Mouse (Mus musculus) MEL (cell line): ENCODE results near the gene Cfp. TPM values are rescaled to one million over a fixed set of nuclear protein-coding genes. Genes with fewer than 3 reads are reported as not detected.

Experiments used
- DNase-seq: peaks from one replicate; pipeline ENCODE4 v3.0.0; 2011; ENCODE audit warnings: low read depth, low spot score
- H3K27ac ChIP-seq: 2 replicates; pipeline ENCODE4 v1.5.1; 2012; ENCODE audit warnings: low read depth, mild to moderate bottlenecking, control low read depth, low read length, moderate library complexity; ENCODE audit not compliant: control insufficient read depth
- H3K27me3 ChIP-seq, 2 experiments: fragments of 150-350 bp in 1 of 2; sonication (generic) in 1 of 2; 2 replicates each; pipeline ENCODE4 v1.6.1; 2012; ENCODE audit warnings: low read length in 2 of 2, mild to moderate bottlenecking in 2 of 2, improper control_type of control experiment in 1 of 2, moderate library complexity in 1 of 2; ENCODE audit not compliant: insufficient read depth in 2 of 2, control insufficient read depth in 1 of 2
- H3K36me3 ChIP-seq, 2 experiments: 2 replicates each; pipeline ENCODE4 v1.6.1; 2012 to 2014; ENCODE audit warnings: low read length in 2 of 2, improper control_type of control experiment in 1 of 2, inconsistent platforms in 1 of 2, mild to moderate bottlenecking in 1 of 2; ENCODE audit not compliant: insufficient read depth in 2 of 2, control insufficient read depth in 1 of 2
- H3K4me1 ChIP-seq, 2 experiments: fragments of 150-350 bp in 1 of 2; sonication (generic) in 1 of 2; 2 replicates each; pipeline ENCODE4 v1.6.1; 2012; ENCODE audit warnings: low read length in 2 of 2, improper control_type of control experiment in 1 of 2, mild to moderate bottlenecking in 1 of 2; ENCODE audit not compliant: insufficient read depth in 2 of 2, control insufficient read depth in 1 of 2
- H3K4me3 ChIP-seq, 2 experiments: fragments of 150-350 bp in 1 of 2; sonication (generic) in 1 of 2; 2 replicates each; pipeline ENCODE4 v1.5.1; 2012; ENCODE audit warnings: low read depth in 2 of 2, low read length in 2 of 2, mild to moderate bottlenecking in 2 of 2, moderate library complexity in 2 of 2, control low read depth in 1 of 2, improper control_type of control experiment in 1 of 2; ENCODE audit not compliant: control insufficient read depth in 1 of 2, insufficient read depth in 1 of 2
- H3K79me2 ChIP-seq: 2 replicates; pipeline ENCODE4 v1.6.1; 2012; ENCODE audit warnings: mild to moderate bottlenecking, low read length, moderate library complexity; ENCODE audit not compliant: control insufficient read depth, poor library complexity, insufficient read depth
- H3K9ac ChIP-seq: 2 replicates; pipeline ENCODE4 v1.6.1; 2012; ENCODE audit warnings: low read depth, mild to moderate bottlenecking, control low read depth, low read length, moderate library complexity; ENCODE audit not compliant: control insufficient read depth, poor library complexity, severe bottlenecking
- H3K9me3 ChIP-seq: fragments of 150-350 bp; sonication (generic); replicated peaks from 2 replicates; pipeline ENCODE4 v1.6.1; 2012; ENCODE audit warnings: mild to moderate bottlenecking, low read length, improper control_type of control experiment, moderate library complexity; ENCODE audit not compliant: insufficient read depth
- BHLHE40 ChIP-seq: IDR thresholded peaks from 2 replicates; pipeline ENCODE4 v1.6.1; 2012; ENCODE audit warnings: low read depth, mild to moderate bottlenecking, inconsistent platforms, low read length, improper control_type of control experiment, borderline replicate concordance
- CHD1 ChIP-seq: IDR thresholded peaks from 2 replicates; pipeline ENCODE4 v1.6.1; 2012; ENCODE audit warnings: low read depth, mild to moderate bottlenecking, inconsistent platforms, low read length, improper control_type of control experiment
- CHD2 ChIP-seq: IDR thresholded peaks from 2 replicates; pipeline ENCODE4 v1.6.1; 2011; ENCODE audit warnings: low read length, improper control_type of control experiment
- CTCF ChIP-seq, 3 experiments: IDR thresholded peaks in 2 of 3; conservative IDR thresholded peaks in 1 of 3; 2 replicates each; pipeline ENCODE4 v1.5.1; 2011 to 2012; ENCODE audit warnings: low read length in 3 of 3, low read depth in 2 of 3, mild to moderate bottlenecking in 2 of 3, improper control_type of control experiment in 1 of 3, inconsistent platforms in 1 of 3, mixed read lengths in 1 of 3, moderate library complexity in 1 of 3; ENCODE audit not compliant: control insufficient read depth in 1 of 3, insufficient read depth in 1 of 3, poor library complexity in 1 of 3, severe bottlenecking in 1 of 3
- E2F4 ChIP-seq: IDR thresholded peaks from 2 replicates; pipeline ENCODE4 v1.6.1; 2011; ENCODE audit warnings: low read depth, low read length, improper control_type of control experiment, borderline replicate concordance
- ELF1 ChIP-seq: IDR thresholded peaks from 2 replicates; pipeline ENCODE4 v1.6.1; 2014; ENCODE audit warnings: low read depth, mild to moderate bottlenecking, inconsistent platforms, low read length, improper control_type of control experiment, moderate library complexity
- EP300 ChIP-seq, 2 experiments: IDR thresholded peaks; 2 replicates each; pipeline ENCODE4 v1.6.1; 2011; ENCODE audit warnings: improper control_type of control experiment in 2 of 2, low read length in 2 of 2, low read depth in 1 of 2, mild to moderate bottlenecking in 1 of 2
- ETS1 ChIP-seq: IDR thresholded peaks from 2 replicates; pipeline ENCODE4 v1.6.1; 2012; ENCODE audit warnings: low read depth, mild to moderate bottlenecking, inconsistent platforms, low read length, improper control_type of control experiment, moderate library complexity
- GATA1 ChIP-seq: IDR thresholded peaks from 2 replicates; pipeline ENCODE4 v1.6.1; 2011; ENCODE audit warnings: low read depth, low read length, improper control_type of control experiment
- HCFC1 ChIP-seq: IDR thresholded peaks from 2 replicates; pipeline ENCODE4 v1.6.1; 2012; ENCODE audit warnings: low read depth, mild to moderate bottlenecking, inconsistent platforms, low read length, improper control_type of control experiment, moderate library complexity
- JUND ChIP-seq: IDR thresholded peaks from 2 replicates; pipeline ENCODE4 v1.6.1; 2011; ENCODE audit warnings: low read depth, mild to moderate bottlenecking, improper control_type of control experiment, low read length
- KAT2A ChIP-seq: conservative IDR thresholded peaks from 2 replicates; pipeline ENCODE4 v1.6.1; 2012; ENCODE audit warnings: low read depth, low read length, improper control_type of control experiment, inconsistent platforms
- MAX ChIP-seq: IDR thresholded peaks from 2 replicates; pipeline ENCODE4 v1.6.1; 2011; ENCODE audit warnings: low read length, improper control_type of control experiment
- MAZ ChIP-seq: IDR thresholded peaks from 2 replicates; pipeline ENCODE4 v1.6.1; 2012; ENCODE audit warnings: low read depth, mild to moderate bottlenecking, inconsistent platforms, low read length, improper control_type of control experiment
- MEF2A ChIP-seq: IDR thresholded peaks from 2 replicates; pipeline ENCODE4 v1.6.1; 2014; ENCODE audit warnings: low read depth, mild to moderate bottlenecking, inconsistent platforms, low read length, improper control_type of control experiment; ENCODE audit not compliant: poor library complexity, insufficient replicate concordance, severe bottlenecking; ENCODE audit errors: extremely low read depth
- MXI1 ChIP-seq: IDR thresholded peaks from 2 replicates; pipeline ENCODE4 v1.6.1; 2011; ENCODE audit warnings: mild to moderate bottlenecking, low read depth, low read length, improper control_type of control experiment
- MYB ChIP-seq: IDR thresholded peaks from 2 replicates; pipeline ENCODE4 v1.6.1; 2011; ENCODE audit warnings: mild to moderate bottlenecking, low read depth, low read length, improper control_type of control experiment
- MYC ChIP-seq: IDR thresholded peaks from 2 replicates; pipeline ENCODE4 v1.6.1; 2011; ENCODE audit warnings: low read depth, mild to moderate bottlenecking, low read length, improper control_type of control experiment, moderate library complexity
- NELFE ChIP-seq: IDR thresholded peaks from 2 replicates; pipeline ENCODE4 v1.6.1; 2011; ENCODE audit warnings: low read depth, low read length, improper control_type of control experiment
- POLR2A ChIP-seq, 2 experiments: IDR thresholded peaks; 2 replicates each; pipeline ENCODE4 v1.6.1; 2011 to 2012; ENCODE audit warnings: low read length in 2 of 2, mild to moderate bottlenecking in 2 of 2, control low read depth in 1 of 2, improper control_type of control experiment in 1 of 2, low read depth in 1 of 2, moderate library complexity in 1 of 2; ENCODE audit not compliant: control insufficient read depth in 1 of 2, insufficient read depth in 1 of 2, poor library complexity in 1 of 2
- POLR2AphosphoS2 ChIP-seq: IDR thresholded peaks from 2 replicates; pipeline ENCODE4 v1.6.1; 2011; ENCODE audit warnings: low read length, improper control_type of control experiment
- POLR2AphosphoS5 ChIP-seq: IDR thresholded peaks from 2 replicates; pipeline ENCODE4 v1.6.1; 2012; ENCODE audit warnings: low read depth, borderline replicate concordance, mild to moderate bottlenecking, inconsistent platforms, low read length, moderate library complexity, mixed read lengths
- RAD21 ChIP-seq: IDR thresholded peaks from 2 replicates; pipeline ENCODE4 v1.6.1; 2011; ENCODE audit warnings: mild to moderate bottlenecking, low read depth, low read length, improper control_type of control experiment
- RCOR1 ChIP-seq: IDR thresholded peaks from 2 replicates; pipeline ENCODE4 v1.6.1; 2012; ENCODE audit warnings: low read depth, mild to moderate bottlenecking, inconsistent platforms, low read length, improper control_type of control experiment
- SIN3A ChIP-seq: IDR thresholded peaks from 2 replicates; pipeline ENCODE4 v1.6.1; 2012; ENCODE audit warnings: low read length, improper control_type of control experiment, inconsistent platforms
- SMC3 ChIP-seq: IDR thresholded peaks from 2 replicates; pipeline ENCODE4 v1.6.1; 2011; ENCODE audit warnings: low read depth, low read length, improper control_type of control experiment
- TAL1 ChIP-seq: IDR thresholded peaks from 2 replicates; pipeline ENCODE4 v1.6.1; 2012; ENCODE audit warnings: mild to moderate bottlenecking, inconsistent platforms, low read length, moderate library complexity, mixed read lengths
- TBP ChIP-seq: IDR thresholded peaks from 2 replicates; pipeline ENCODE4 v1.8.0; 2011; ENCODE audit warnings: low read depth, low read length, improper control_type of control experiment
- TCF12 ChIP-seq: IDR thresholded peaks from 2 replicates; pipeline ENCODE4 v1.6.1; 2014; ENCODE audit warnings: low read depth, mild to moderate bottlenecking, inconsistent platforms, low read length, improper control_type of control experiment, moderate library complexity
- UBTF ChIP-seq: IDR thresholded peaks from 2 replicates; pipeline ENCODE4 v1.6.1; 2012; ENCODE audit warnings: low read depth, mild to moderate bottlenecking, inconsistent platforms, low read length, improper control_type of control experiment, moderate library complexity, borderline replicate concordance; ENCODE audit not compliant: insufficient read depth
- USF2 ChIP-seq, 2 experiments: IDR thresholded peaks; 2 replicates each; pipeline ENCODE4 v1.6.1; 2011 to 2012; ENCODE audit warnings: improper control_type of control experiment in 2 of 2, low read length in 2 of 2, borderline replicate concordance in 1 of 2, inconsistent platforms in 1 of 2, low read depth in 1 of 2, mild to moderate bottlenecking in 1 of 2; ENCODE audit not compliant: insufficient read depth in 1 of 2
- ZC3H11A ChIP-seq: IDR thresholded peaks from 2 replicates; pipeline ENCODE4 v1.6.1; 2012; ENCODE audit warnings: low read depth, mild to moderate bottlenecking, inconsistent platforms, low read length, improper control_type of control experiment
- ZKSCAN1 ChIP-seq: IDR thresholded peaks from 2 replicates; pipeline ENCODE4 v1.6.1; 2012; ENCODE audit warnings: low read depth, mild to moderate bottlenecking, inconsistent platforms, low read length, improper control_type of control experiment, moderate library complexity
- ZMIZ1 ChIP-seq: IDR thresholded peaks from 2 replicates; pipeline ENCODE4 v1.6.1; 2012; ENCODE audit warnings: low read depth, mild to moderate bottlenecking, inconsistent platforms, low read length, improper control_type of control experiment, moderate library complexity
- ZNF384 ChIP-seq: IDR thresholded peaks from 2 replicates; pipeline ENCODE4 v1.6.1; 2012; ENCODE audit warnings: low read depth, mild to moderate bottlenecking, inconsistent platforms, low read length, improper control_type of control experiment
- polyA plus RNA-seq, 2 experiments: library from polyadenylated mRNA; stranded (reverse) in 1 of 2; unstranded in 1 of 2; fragments of >175 nt in 1 of 2; fragments of >200 nt in 1 of 2; gene quantifications; 2 replicates each; pipeline versions ENCODE4 v1.2.1 to v1.2.4; 2012; ENCODE audit warnings: low replicate concordance in 2 of 2, low read depth in 1 of 2; ENCODE audit not compliant: insufficient read length in 2 of 2, insufficient read depth in 1 of 2, missing spikeins in 1 of 2
- total RNA-seq: library from RNA; depleted of rRNA; stranded (reverse); fragments of 300-350 nt; gene quantifications from 2 replicates; pipeline ENCODE4 v1.2.3, GENCODE M21; 2012

The Cfp gene
- total and polyA plus RNA-seq, 3 experiments, result 2.6 to 11.4 TPM; not detected in 1

DNA sequence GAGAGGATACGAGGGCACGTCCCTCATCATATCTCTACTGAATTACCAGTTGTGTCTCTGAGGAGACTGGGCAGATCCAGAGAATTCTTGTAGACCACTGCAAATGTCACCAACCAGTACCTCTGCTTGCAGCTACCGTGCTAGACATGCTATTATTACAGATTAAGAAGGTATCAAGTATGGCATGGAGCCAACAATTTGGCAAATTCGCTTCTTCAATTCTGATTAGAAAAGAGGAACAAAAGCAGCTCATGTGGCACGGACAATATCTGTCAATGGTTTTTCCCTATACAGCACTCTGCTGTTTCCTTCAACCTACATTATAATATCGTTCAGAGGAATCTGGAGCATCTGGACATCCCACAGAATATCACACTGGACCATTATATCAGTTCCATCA, 17.6 kb downstream of the Cfp start:
- H3K9me3 ChIP-seq, result no peaks in the 10 kb centered on the region
- peaks cover 2 to 10% of the 10 kb centered on the region in 2 experiments; a peak in 3 of 4 replicates for H3K27me3 ChIP-seq
- no peak overlapping the region for H3K9ac ChIP-seq
- H3K79me2 ChIP-seq, result no peaks in the 10 kb centered on the region
- TF ChIP-seq CTCF (IDR thresholded peaks at IDR 0.05 in 2 of 3, conservative IDR thresholded peaks at IDR 0.05 in 1 of 3; ENCODE audit: control insufficient read depth in 1 of 3, insufficient read depth in 1 of 3, low read depth in 2 of 3, low read length in 3 of 3, poor library complexity in 1 of 3, severe bottlenecking in 1 of 3), result no peak
- TF ChIP-seq SMC3, result no peak
- TF ChIP-seq TBP, result no peak
- TF ChIP-seq TAL1, result no peak
- TF ChIP-seq USF2 (IDR thresholded peaks at IDR 0.05; ENCODE audit: borderline replicate concordance in 1 of 2, insufficient read depth in 1 of 2, low read depth in 1 of 2, low read length in 2 of 2), result no peak
- TF ChIP-seq ETS1, result no peak
- no peak for TF ChIP-seq ZMIZ1
- no peak for TF ChIP-seq TCF12
- TF ChIP-seq JUND, result no peak
- TF ChIP-seq MAZ, result no peak
- no peak for TF ChIP-seq ZC3H11A
- TF ChIP-seq POLR2AphosphoS2, result no peak
- TF ChIP-seq MYC, result peak; percentile 22; the same call in 1 of the 2 replicates
- no peak for TF ChIP-seq SIN3A
- no peak for TF ChIP-seq ELF1
- no peak for TF ChIP-seq E2F4
- no peak for TF ChIP-seq UBTF
- no peak for TF ChIP-seq ZKSCAN1
- TF ChIP-seq CHD1, result no peak
- no peak for TF ChIP-seq NELFE
- TF ChIP-seq RAD21, result no peak
- no peak for TF ChIP-seq POLR2AphosphoS5
- peak; percentile 13; the same call in 1 of the 2 replicates for TF ChIP-seq MAX
- TF ChIP-seq MXI1, result 0 out of 2 replicates have a peak, but pooled peaks have one; percentile 31
- no peak for TF ChIP-seq MEF2A
- no peak for TF ChIP-seq CHD2
- no peak for TF ChIP-seq HCFC1
- TF ChIP-seq MYB, result no peak
- no peak for TF ChIP-seq ZNF384
- TF ChIP-seq KAT2A, result no peak
- no peak for TF ChIP-seq BHLHE40
- peak in 1 of 2 experiments; percentile 49; a peak in 1 of 4 replicates for TF ChIP-seq EP300 (IDR thresholded peaks at IDR 0.05; ENCODE audit: low read depth in 1 of 2, low read length in 2 of 2)
- no peak for TF ChIP-seq POLR2A (IDR thresholded peaks at IDR 0.05; ENCODE audit: control insufficient read depth in 1 of 2, insufficient read depth in 1 of 2, low read depth in 1 of 2, low read length in 2 of 2, poor library complexity in 1 of 2)
- 0 out of 2 replicates have a peak, but pooled peaks have one; percentile 38 for TF ChIP-seq GATA1
- TF ChIP-seq RCOR1, result no peak
- peak; percentile 79 for DNase-seq
- H3K4me1 ChIP-seq, result peaks cover 6 to 13% of the 10 kb centered on the region in 2 experiments; a peak in 3 of 4 replicates
- H3K36me3 ChIP-seq, result peaks cover 0 to 16% of the 10 kb centered on the region in 2 experiments; a peak in 2 of 4 replicates
- no peak overlapping the region for H3K4me3 ChIP-seq
- no peak overlapping the region for H3K27ac ChIP-seq
